Mouse (Mus musculus): Measurements from ENCODE around the gene Phldb1. TPM values are rescaled to one million over a fixed set of nuclear protein-coding genes. Genes with fewer than 3 reads are reported as not detected.

Phldb1 gene
- 2.3 and 2.6 TPM in 2 replicates for polyA plus RNA-seq (2012; rRNA removed)

GRCm38 (mm10) chr9:44734524-44735494 is at the start of gene Phldb1:
TSS of gene Phldb1 (minus strand) at chr9:44735198.

GRCm38 (mm10) chr9:44767101-44768028 is 32.4 kb upstream of the Phldb1 start, which contains the start of the genes Arcn1 and Ift46:
TSS of gene Arcn1 (minus strand) at chr9:44767845.
TSS of gene Ift46 (plus strand) at chr9:44767908.

GRCm38 (mm10) chr9:44673005-44673404 is 62.0 kb downstream of the Phldb1 start, which contains the start of gene Treh:
TSS of gene Treh (plus strand) at chr9:44673233.

Other genes starting within 250 kb of the Phldb1 start
- gene Cxcr5, start 173.3 kb downstream of the Phldb1 start, polyA plus RNA-seq (2012; rRNA removed), result 0.06 and 0.09 TPM in 2 replicates
- 10.0 and 12.4 TPM in 2 replicates for gene Ddx6, start 130.3 kb downstream of the Phldb1 start, polyA plus RNA-seq (2012; rRNA removed)
- gene Treh, start 62.0 kb downstream of the Phldb1 start, polyA plus RNA-seq (2012; rRNA removed), result not detected in 2 replicates
- gene Arcn1, start 32.6 kb upstream of the Phldb1 start, polyA plus RNA-seq (2012; rRNA removed), result 36.2 and 38.3 TPM in 2 replicates
- gene Ift46, start 32.7 kb upstream of the Phldb1 start, polyA plus RNA-seq (2012; rRNA removed), result 12.3 and 18.5 TPM in 2 replicates
- 3.3 and 4.6 TPM in 2 replicates for gene Tmem25, start 64.1 kb upstream of the Phldb1 start, polyA plus RNA-seq (2012; rRNA removed)
- 32.0 and 36.6 TPM in 2 replicates for gene Ttc36, start 67.9 kb upstream of the Phldb1 start, polyA plus RNA-seq (2012; rRNA removed)
- 2.0 and 3.3 TPM in 2 replicates for gene Kmt2a, start 146.1 kb upstream of the Phldb1 start, polyA plus RNA-seq (2012; rRNA removed)
- 404 and 423 TPM in 2 replicates for gene Atp5l, start 185.5 kb upstream of the Phldb1 start, polyA plus RNA-seq (2012; rRNA removed)
- 6.4 and 9.6 TPM in 2 replicates for gene Ube4a, start 230.4 kb upstream of the Phldb1 start, polyA plus RNA-seq (2012; rRNA removed)
- gene Cd3g, start 245.2 kb upstream of the Phldb1 start, polyA plus RNA-seq (2012; rRNA removed), result 0.09 and 0.17 TPM in 2 replicates
- gene Cd3d, start 246.6 kb upstream of the Phldb1 start, polyA plus RNA-seq (2012; rRNA removed), result 0.01 and 0.02 TPM in 2 replicates

All from liver, embryonic 14 days (tissue).